Mouse (Mus musculus) MEL-GATA-1-ER (cell line): ENCODE data around the gene Vps36.
A peak's percentile ranks its signal among the peaks of the same experiment; 100 is the strongest.

Experiments used
- DNase-seq: peaks from one replicate; pipeline ENCODE4 v3.0.0-alpha.2; 2012; ENCODE audit warnings: low read depth; ENCODE audit errors: extremely low read depth

The Vps36 gene

DNA sequence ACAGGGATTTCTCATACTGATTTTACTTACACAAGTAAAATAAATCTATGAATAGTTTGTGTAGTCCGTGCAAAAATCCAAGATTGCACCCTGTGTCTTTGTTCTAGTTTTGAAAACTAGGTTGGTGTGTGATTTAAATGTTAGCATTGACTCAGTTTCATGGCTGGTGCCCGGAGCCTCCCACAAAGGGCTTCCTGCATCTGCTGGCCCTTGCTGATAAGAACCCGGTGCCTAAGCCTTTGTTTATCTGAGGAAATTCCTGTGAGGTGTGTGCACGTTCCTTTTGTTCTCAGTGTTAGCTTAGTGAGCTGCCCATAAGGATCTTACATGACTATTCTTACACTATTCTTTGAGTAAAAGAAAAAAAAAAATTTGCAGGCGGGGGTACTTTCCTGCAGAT is 16.4 kb downstream of the Vps36 start:
- DNase-seq = peak; percentile 74

DNA sequence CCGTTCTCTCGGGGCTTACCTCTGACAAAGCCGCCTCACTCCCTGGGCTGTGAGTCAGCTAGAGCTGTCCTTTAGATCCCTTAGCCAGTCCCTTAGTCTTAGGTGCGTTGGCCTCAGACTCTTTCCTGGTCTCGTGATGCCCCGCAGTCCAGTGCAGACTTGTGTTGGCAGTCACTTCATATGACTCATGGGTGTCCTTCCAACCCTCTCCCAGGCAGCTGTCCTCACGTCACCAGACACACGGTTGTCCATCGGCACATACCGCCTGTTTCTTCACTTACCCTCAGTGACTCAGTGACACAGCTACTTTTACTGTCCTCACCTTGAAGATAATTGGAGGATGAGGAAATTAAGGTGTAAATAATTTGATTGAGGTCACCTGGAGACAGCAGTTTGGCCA is 22.2 kb downstream of the Vps36 start:
- no peak for DNase-seq

DNA sequence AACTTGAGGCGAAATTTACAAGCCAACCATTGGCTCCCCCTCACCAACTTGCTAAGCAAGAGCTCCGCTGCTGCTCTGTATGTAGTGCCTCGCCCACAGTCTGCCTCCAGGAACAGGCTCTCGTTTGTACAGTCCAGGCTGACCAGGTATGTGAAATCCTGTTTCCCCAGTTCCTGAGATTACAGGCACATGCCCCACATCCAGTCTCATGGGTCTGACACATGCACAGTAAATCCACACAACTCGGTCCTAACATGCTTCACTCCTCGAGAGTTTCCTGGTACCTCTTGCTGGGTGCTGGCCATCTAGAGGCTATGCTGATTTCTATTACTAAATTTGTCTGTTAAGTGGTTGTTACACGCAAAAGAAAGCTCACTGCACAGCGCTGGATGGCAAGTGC is 33.8 kb downstream of the Vps36 start:
- no peak for DNase-seq

DNA sequence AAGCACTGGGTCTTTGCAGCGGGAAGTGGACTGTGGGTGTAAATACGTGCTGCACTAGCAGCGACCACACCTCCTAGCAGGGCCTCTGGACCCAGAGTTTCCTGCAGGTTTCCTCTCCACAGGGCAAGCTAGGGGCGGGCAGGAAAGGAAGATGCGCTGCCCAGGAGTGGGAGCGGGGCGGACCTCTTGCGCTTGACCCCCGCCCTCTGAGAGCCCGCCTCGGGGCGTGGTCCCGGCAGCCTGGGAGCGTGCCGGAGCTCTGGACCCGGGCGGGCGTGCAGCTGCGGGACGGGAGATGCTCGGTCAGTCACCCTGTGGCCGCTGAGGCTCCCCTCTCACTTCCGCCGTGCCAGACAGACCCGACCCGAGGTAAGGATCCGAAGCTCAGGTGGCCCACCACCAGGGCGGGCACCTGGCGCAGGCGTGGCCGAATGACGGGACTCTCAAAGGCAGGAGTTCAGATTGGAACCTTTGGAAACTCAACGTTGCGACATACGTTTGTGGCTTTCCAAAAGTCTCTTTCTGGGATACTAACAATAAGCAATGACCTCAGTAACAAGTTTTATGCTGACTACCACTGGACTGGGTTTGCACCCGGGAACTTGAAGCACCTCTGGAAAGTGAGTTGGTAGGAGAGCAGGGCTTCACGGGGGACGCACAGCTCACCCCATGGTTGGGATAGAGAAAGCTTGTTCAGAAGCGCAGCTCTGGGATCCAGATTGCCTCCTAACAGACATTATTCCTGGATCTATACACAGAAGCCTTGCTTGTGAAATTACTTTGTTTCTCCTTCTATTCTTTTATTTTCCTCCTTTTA is 34.7 kb downstream of the Vps36 start, which contains the start of gene Thsd1:
TSS of gene Thsd1 (plus strand) at position 253 of the 817 bp plus-strand sequence.
- DNase-seq = no peak

DNA sequence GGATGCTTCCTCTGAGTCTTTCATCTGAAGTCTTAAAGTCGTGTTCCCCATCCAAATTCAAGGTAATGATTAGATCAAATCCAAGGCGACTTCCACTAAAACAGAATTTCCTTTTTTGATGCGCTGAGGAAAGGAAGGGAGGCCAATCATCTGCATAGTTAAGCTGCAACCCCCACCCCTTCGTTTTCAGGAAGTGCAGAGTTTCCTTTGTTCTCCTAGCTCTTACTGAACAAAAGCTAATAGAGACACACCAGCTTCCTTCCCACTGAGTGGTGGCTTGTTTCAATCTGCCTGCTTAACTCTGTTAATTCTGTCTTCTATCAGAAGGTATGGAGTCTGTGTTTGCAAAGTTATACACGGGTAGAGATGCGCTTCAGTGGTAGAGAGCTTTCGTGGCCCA is 36.0 kb downstream of the Vps36 start:
- peak; percentile 7 for DNase-seq

DNA sequence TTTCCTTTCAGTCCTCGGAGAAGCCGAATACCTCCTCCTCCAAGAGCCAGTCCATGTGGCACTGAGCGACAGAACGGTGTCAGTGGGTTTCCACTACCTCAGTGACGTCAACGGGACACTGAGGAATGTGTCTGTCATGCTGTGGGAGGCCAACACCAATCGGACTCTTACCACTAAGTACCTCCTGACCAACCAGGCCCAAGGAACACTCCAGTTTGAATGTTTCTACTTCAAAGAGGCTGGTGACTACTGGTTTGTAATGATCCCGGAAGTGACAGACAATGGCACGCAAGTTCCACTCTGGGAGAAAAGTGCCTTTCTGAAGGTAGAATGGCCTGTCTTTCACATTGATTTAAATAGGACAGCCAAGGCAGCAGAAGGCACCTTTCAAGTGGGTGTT is 50.4 kb downstream of the Vps36 start:
- DNase-seq = no peak

DNA sequence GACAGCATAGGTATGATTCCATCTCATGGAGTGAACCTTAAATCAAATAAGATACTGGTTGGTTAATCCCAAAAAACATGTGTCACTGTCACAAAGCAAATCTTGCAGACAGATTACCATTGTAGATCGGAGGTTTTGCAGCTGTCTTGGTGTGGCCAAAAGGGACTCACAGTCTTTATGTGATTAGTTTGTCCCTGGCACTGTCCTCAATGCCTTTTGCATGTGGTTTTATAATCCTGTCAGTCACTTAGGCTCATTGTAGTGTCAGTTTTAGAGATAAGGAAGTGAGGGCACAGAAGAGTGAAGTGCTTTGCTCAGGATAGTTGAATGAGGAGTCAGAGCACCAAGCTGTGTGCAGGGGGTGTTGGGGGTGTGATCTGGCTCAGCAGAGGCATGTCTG is 53.1 kb downstream of the Vps36 start:
- no peak for DNase-seq

DNA sequence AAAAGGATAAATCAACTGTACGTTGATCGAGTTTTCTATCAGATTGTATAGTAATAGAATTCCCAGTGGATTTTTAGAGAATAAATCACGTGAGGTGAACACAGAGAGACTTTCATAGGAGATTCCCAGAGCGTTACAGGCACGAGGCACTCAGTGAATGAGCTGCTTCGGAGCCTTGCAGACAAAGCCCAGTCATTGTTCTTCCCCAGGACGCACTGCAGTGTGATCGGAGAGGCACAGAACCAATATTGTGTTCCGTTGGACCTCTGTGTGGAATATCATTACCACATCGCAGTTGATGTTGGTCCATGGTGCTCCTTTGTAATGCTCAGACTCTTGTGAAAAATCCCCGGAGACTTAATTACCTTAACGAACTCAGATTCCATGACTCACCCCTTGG is 55.3 kb downstream of the Vps36 start:
- DNase-seq = no peak

DNA sequence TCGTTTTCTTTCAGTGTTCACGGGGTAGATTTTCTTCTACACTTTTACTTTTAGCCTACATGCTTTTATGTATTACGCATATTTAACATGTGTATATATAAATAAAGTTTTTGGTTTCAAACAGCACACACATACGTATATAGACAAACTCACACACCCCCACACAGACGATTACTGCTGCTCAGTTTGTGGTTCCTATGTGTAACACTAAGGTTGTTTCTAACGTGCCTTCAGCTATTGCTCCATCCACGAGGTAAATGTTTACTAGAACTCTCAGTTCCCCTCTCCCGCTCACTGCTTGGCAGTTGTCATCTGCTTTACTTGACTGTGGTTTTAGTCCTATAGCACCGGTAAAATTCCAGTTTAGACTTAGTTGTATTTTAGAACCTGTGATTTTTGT is 56.5 kb downstream of the Vps36 start:
- no peak for DNase-seq

DNA sequence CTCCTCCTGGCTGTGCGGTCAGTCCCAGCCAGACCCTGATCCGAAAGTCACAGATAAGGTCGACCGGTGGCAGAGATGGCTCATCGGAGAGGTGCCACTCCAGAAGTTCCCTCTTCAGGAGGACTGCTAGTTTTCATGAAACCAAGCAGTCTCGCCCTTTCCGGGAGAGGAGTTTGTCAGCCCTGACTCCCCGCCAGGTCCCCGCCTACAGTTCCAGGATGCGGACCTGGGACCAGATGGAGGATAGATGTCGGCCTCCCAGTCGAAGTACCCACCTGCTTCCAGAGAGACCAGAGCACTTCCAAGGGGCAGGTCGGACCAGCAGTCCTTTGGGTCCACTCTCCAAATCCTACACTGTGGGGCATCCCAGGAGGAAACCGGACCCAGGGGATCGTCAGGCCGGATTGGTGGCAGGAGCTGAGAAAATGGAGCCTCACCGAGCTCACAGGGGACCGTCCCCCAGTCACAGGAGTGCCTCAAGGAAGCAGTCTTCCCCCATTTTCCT is 66.4 kb downstream of the Vps36 start:
- no peak for DNase-seq

DNA sequence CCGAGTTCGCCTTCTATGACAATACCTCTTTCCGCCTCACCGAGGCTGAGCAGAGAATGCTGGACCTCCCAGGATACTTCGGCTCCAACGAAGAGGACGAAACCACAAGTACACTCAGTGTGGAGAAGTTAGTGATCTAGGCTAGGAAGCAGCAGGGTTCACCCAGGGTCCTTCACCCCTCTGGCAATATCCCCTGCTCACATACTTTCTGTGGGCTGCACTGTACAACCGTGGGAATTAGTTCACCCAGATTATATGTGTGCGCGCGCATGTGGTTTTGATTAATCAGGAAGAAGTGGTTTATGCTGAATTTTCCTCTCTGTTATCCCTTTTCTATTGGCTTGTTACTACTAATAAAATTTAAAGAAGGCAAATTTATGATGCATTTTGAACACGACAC is 66.9 kb downstream of the Vps36 start:
- DNase-seq = no peak

DNA sequence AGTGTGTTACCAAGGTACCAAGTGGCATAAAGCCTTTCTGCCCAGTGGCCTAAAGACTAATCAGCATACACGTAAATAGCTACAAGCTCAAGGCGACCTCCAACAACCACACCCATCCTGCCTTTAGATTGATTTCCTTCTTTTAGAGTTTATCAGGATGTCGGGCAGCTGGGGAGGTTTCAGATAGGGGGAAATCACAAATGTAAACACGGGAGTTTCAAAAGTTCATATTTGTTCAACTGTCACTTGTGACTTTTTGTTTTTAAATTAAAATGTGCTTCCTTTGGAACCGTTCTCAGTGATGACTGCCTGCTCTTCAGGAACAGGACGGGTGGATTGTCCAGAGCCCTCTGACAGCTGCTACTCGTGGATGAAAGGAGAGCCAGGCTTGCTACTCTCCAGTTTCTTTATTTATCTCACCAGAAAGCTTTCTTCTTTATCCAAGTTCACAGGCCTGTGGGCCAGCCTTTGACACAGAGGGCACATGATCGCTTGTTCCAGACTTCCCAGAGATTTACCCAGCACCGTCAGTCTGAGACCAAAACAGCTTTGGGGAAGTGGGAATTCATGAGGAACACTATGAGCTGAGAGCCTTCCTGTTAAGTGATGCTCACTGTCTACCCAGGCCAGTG is 67.6 kb downstream of the Vps36 start:
- DNase-seq = peak; percentile 9

DNA sequence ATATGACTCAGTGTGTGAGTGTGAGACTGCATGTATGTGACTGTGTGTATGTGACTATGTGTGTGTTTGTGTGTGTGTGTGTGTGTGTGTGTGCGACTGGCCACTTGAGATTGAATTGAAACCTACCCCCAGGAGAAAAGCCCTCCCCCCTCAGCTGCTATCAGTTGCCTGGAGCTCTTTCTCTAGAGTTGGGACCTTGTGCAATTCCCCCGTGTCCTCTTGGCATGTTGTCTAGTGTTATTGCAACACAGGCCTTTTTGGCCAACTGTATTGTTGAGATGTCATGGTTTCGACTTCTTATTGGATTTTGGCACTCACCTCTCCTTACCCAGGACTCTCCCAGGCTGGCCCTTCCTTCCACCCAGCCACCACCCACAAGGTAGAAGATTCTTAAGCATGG is 69.7 kb downstream of the Vps36 start:
- no peak for DNase-seq

DNA sequence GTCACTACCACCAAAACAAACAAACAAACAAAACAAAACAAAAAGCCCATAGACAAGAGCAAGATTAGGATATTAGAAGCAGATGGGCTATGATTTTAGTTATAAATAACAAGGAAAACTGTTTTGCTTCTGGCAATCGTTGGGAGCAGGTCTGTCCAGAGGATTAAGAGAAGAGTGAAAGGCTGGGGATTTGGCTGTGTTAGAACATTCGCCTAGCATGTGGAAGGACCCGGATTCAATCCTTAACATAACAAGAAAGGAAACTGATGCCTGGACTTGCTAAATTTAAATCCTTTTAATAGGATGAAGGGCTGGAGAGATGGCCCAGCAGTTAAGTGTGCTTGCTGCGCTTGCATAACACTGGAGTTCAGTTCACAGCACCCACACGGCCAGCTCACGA is 71.7 kb downstream of the Vps36 start:
- no peak for DNase-seq

DNA sequence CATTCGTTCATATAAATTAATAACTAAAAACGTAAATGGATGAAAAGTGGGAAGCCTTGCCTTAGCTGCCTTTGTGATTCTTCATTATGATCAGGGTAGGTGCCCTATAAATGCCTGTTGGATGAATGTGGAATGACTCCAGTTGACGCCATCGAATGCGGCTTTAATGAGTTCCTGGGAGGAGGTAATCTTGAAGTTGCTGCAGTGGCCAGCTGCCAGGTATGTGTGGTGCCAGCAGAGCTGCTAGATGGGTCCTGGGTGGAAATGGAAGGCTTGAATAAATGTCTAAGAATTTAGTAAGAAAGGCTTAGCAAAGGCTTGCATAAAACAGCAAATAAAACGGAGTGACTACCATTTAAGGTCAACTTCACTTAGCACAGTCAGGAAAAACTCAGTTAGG is 72.2 kb downstream of the Vps36 start:
- no peak for DNase-seq

DNA sequence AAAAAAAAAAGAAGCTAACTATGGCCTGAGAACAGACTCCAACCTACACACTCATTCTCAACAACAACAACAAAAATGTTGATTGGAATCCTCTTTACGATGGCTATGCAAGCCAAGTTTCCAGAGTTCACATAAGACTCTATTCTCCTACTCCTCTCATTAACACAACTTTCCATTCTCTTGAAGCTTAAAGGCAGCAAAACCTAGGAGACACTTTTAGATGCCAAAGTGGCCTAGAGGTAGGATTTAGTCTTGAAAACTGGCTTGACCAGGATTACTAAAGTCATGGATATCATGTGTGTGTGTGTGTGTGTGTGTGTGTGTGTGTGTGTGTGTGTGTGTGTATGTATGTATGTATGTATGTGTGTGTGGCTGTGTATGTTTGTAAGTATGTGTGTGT is 72.6 kb downstream of the Vps36 start:
- no peak for DNase-seq

DNA sequence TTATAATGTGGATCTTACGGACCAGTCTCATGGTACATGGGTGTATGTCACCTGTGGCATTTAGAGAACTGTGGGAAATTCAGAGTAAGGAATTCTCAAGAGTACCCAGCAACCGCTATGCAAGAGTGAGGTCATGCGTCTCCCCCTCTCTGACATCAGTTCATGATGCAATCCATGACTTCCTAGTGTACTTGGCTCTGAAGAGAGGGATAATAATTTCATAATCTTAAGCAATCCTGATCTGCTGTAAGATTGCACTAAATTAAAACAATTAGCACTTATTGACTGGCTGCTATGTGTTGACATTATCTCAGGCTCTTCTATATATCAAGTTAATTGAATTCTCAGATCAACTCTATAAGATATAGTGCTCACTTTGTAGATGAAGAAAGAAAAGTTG is 74.2 kb downstream of the Vps36 start:
- no peak for DNase-seq
